16 mouse cellular contexts compared by ENCODE assay signal in the genomic region with DNA sequence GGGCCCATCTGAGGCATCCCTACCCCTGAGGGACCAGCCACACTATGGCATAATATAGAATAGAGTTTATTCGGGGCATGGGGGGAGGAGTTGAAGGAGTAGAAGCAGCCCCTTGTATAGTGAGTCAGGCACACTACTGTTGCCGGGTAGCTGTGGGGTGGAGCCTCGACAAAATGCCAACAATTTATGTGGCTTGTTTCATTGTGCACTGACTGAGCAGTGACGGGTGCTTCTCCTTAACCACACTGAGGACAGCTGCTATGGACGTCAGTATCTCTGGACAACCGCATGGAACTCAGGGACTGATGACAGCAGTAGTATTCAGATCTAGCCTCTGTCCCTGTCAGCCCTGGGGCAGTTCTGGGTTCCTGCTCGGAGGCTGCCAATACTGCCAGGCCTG. TPM values are rescaled to one million over a fixed set of nuclear protein-coding genes. Genes with fewer than 3 reads are reported as not detected.
DNase-seq lines count a peak whose midpoint lies in the region; ATAC-seq lines count a peak whose summit lies in the region.
"Had no signal": no experiment of that assay in that cellular context is flagged by ENCODE, and none has a peak within 500 bp of the region (broad histone marks: within the 10 kb centered on the region; RNA-seq: fewer than 3 reads in every experiment).

No protein-coding gene starts in this region.

- DNase-seq in forebrain, embryonic 10.5 days (ENCODE audit: extremely low spot score, low spot score): no peak
- peak; percentile 75 for DNase-seq in midbrain, embryonic 11.5 days (ENCODE audit: low spot score, missing footprints)
- no peak for DNase-seq in right cerebral cortex, postnatal 36 days (ENCODE audit: low spot score in 2 of 2)
- DNase-seq in left cerebral cortex, postnatal 25 days (ENCODE audit: low spot score in 2 of 2): no peak
- DNase-seq: cerebellum, adult 9-10 months; kidney, adult 8-10 months; kidney, postnatal 25 days; retina, postnatal 1 day had no signal

- intact Hi-C loops in left cerebral cortex, postnatal 25 days (cut with DNase I): no loop called here

- 56% methylated on average over 7 of the region's 7 CpGs for WGBS in forebrain, embryonic 16.5 days
- WGBS in forebrain, embryonic 10.5 days: 78% methylated on average over 7 of the region's 7 CpGs
- WGBS in midbrain, embryonic 11.5 days: 65% methylated on average over 7 of the region's 7 CpGs
- WGBS in midbrain, embryonic 16.5 days: 54% methylated on average over 7 of the region's 7 CpGs
- 35% methylated on average over 7 of the region's 7 CpGs for WGBS in hindbrain, embryonic 16.5 days
- WGBS in neural tube, embryonic 14.5 days: 20% methylated on average over 7 of the region's 7 CpGs

- no peak overlapping the region for H3K4me2 ChIP-seq in forebrain, embryonic 16.5 days (ENCODE audit: low read length)
- H3K4me2 ChIP-seq in midbrain, embryonic 11.5 days: no peak overlapping the region
- H3K4me2 ChIP-seq in midbrain, embryonic 16.5 days (ENCODE audit: low read length): no peak overlapping the region
- H3K4me2 ChIP-seq in hindbrain, embryonic 16.5 days (ENCODE audit: low read length): no peak overlapping the region
- no peak overlapping the region for H3K4me2 ChIP-seq in neural tube, embryonic 14.5 days (ENCODE audit: low read depth, low read length)
- H3K4me2 ChIP-seq: heart, embryonic 15.5 days; limb, embryonic 15.5 days had no signal

- no peaks in the 10 kb centered on the region for H3K27me3 ChIP-seq in forebrain, embryonic 16.5 days (replicated peaks; ENCODE audit: control insufficient read depth, insufficient read depth, low read length)
- H3K27me3 ChIP-seq in forebrain, embryonic 10.5 days (ENCODE audit: poor library complexity, severe bottlenecking): no peaks in the 10 kb centered on the region
- H3K27me3 ChIP-seq in midbrain, embryonic 11.5 days (ENCODE audit: control insufficient read depth, insufficient read depth, low read length): no peaks in the 10 kb centered on the region
- no peaks in the 10 kb centered on the region for H3K27me3 ChIP-seq in midbrain, embryonic 16.5 days (ENCODE audit: control insufficient read depth, insufficient read depth, low read depth, low read length)
- H3K27me3 ChIP-seq in hindbrain, embryonic 16.5 days (replicated peaks; ENCODE audit: control insufficient read depth, insufficient read depth, low read length): no peaks in the 10 kb centered on the region
- no peaks in the 10 kb centered on the region for H3K27me3 ChIP-seq in neural tube, embryonic 14.5 days (ENCODE audit: control insufficient read depth, insufficient read depth, low read length)
- H3K27me3 ChIP-seq: heart, embryonic 15.5 days; limb, embryonic 15.5 days; Patski had no signal

- H3K9me3 ChIP-seq in forebrain, embryonic 16.5 days (ENCODE audit: control insufficient read depth, low read length): no peaks in the 10 kb centered on the region
- no peaks in the 10 kb centered on the region for H3K9me3 ChIP-seq in forebrain, embryonic 10.5 days
- no peaks in the 10 kb centered on the region for H3K9me3 ChIP-seq in midbrain, embryonic 11.5 days (ENCODE audit: control insufficient read depth, low read length)
- no peaks in the 10 kb centered on the region for H3K9me3 ChIP-seq in midbrain, embryonic 16.5 days (replicated peaks; ENCODE audit: control insufficient read depth, low read length, poor library complexity, severe bottlenecking)
- no peaks in the 10 kb centered on the region for H3K9me3 ChIP-seq in hindbrain, embryonic 16.5 days (ENCODE audit: control insufficient read depth, low read length)
- H3K9me3 ChIP-seq in neural tube, embryonic 14.5 days (ENCODE audit: control insufficient read depth, low read length): no peaks in the 10 kb centered on the region
- H3K9me3 ChIP-seq: heart, embryonic 15.5 days; limb, embryonic 15.5 days had no signal

- no peak overlapping the region for H3K9ac ChIP-seq in forebrain, embryonic 16.5 days (replicated peaks; ENCODE audit: low read depth, low read length)
- H3K9ac ChIP-seq in midbrain, embryonic 11.5 days (ENCODE audit: low read length): no peak overlapping the region
- no peak overlapping the region for H3K9ac ChIP-seq in midbrain, embryonic 16.5 days (ENCODE audit: low read depth, low read length)
- H3K9ac ChIP-seq in hindbrain, embryonic 16.5 days (ENCODE audit: low read depth, low read length): no peak overlapping the region
- no peak overlapping the region for H3K9ac ChIP-seq in neural tube, embryonic 14.5 days (replicated peaks; ENCODE audit: low read depth, low read length)
- H3K9ac ChIP-seq: heart, embryonic 15.5 days; limb, embryonic 15.5 days had no signal

- H3K4me3 ChIP-seq in forebrain, embryonic 16.5 days (replicated peaks; ENCODE audit: low read length): no peak overlapping the region
- no peak overlapping the region for H3K4me3 ChIP-seq in forebrain, embryonic 10.5 days
- H3K4me3 ChIP-seq in midbrain, embryonic 11.5 days (ENCODE audit: low read depth, low read length): no peak overlapping the region
- no peak overlapping the region for H3K4me3 ChIP-seq in midbrain, embryonic 16.5 days (ENCODE audit: low read depth, low read length)
- no peak overlapping the region for H3K4me3 ChIP-seq in hindbrain, embryonic 16.5 days (ENCODE audit: low read length)
- no peak overlapping the region for H3K4me3 ChIP-seq in neural tube, embryonic 14.5 days (ENCODE audit: low read depth, low read length)
- H3K4me3 ChIP-seq: heart, embryonic 15.5 days; limb, embryonic 15.5 days had no signal

- no peak overlapping the region for H3K27ac ChIP-seq in forebrain, embryonic 16.5 days (ENCODE audit: low read length)
- no peak overlapping the region for H3K27ac ChIP-seq in forebrain, embryonic 10.5 days
- no peak overlapping the region for H3K27ac ChIP-seq in midbrain, embryonic 11.5 days (ENCODE audit: low read depth, low read length)
- H3K27ac ChIP-seq in midbrain, embryonic 16.5 days (ENCODE audit: low read length): no peak overlapping the region
- H3K27ac ChIP-seq in hindbrain, embryonic 16.5 days (ENCODE audit: low read depth, low read length): no peak overlapping the region
- no peak overlapping the region for H3K27ac ChIP-seq in neural tube, embryonic 14.5 days (ENCODE audit: low read depth, low read length)
- H3K27ac ChIP-seq: heart, embryonic 15.5 days; limb, embryonic 15.5 days had no signal

- 0 out of 2 replicates have a peak, but pooled peaks have one; percentile 18 for ATAC-seq in forebrain, embryonic 16.5 days
- ATAC-seq in midbrain, embryonic 11.5 days (ENCODE audit: low FRiP score): 0 out of 2 replicates have a peak, but pooled peaks have one; percentile 16
- ATAC-seq in midbrain, embryonic 16.5 days: no peak
- ATAC-seq in hindbrain, embryonic 16.5 days: peak; percentile 73; the same call in 1 of the 2 replicates
- ATAC-seq in neural tube, embryonic 14.5 days (ENCODE audit: low read depth): peak; percentile 86; the same call in 1 of the 2 replicates
- ATAC-seq: inflammation-experienced regulatory T-cells, adult 6 months; Patski had no signal

- H3K36me3 ChIP-seq in forebrain, embryonic 16.5 days (ENCODE audit: control insufficient read depth, insufficient read depth): no peaks in the 10 kb centered on the region
- no peaks in the 10 kb centered on the region for H3K36me3 ChIP-seq in forebrain, embryonic 10.5 days (replicated peaks)
- H3K36me3 ChIP-seq in midbrain, embryonic 11.5 days (ENCODE audit: control insufficient read depth, insufficient read depth, low read length): no peaks in the 10 kb centered on the region
- H3K36me3 ChIP-seq in midbrain, embryonic 16.5 days (ENCODE audit: control insufficient read depth, insufficient read depth, low read length): no peaks in the 10 kb centered on the region
- no peaks in the 10 kb centered on the region for H3K36me3 ChIP-seq in hindbrain, embryonic 16.5 days (ENCODE audit: control insufficient read depth, insufficient read depth, low read length)
- H3K36me3 ChIP-seq in neural tube, embryonic 14.5 days (ENCODE audit: control insufficient read depth, insufficient read depth, low read length): no peaks in the 10 kb centered on the region
- H3K36me3 ChIP-seq: heart, embryonic 15.5 days; limb, embryonic 15.5 days had no signal

- H3K4me1 ChIP-seq in forebrain, embryonic 16.5 days (replicated peaks; ENCODE audit: control insufficient read depth, insufficient read depth, low read length): no peaks in the 10 kb centered on the region
- peaks cover 6% of the 10 kb centered on the region; the same call in 1 of the 2 replicates for H3K4me1 ChIP-seq in forebrain, embryonic 10.5 days
- H3K4me1 ChIP-seq in midbrain, embryonic 11.5 days (ENCODE audit: control insufficient read depth, insufficient read depth, low read length): no peaks in the 10 kb centered on the region
- H3K4me1 ChIP-seq in midbrain, embryonic 16.5 days (ENCODE audit: control insufficient read depth, insufficient read depth, low read length): peaks cover 11% of the 10 kb centered on the region
- no peaks in the 10 kb centered on the region for H3K4me1 ChIP-seq in hindbrain, embryonic 16.5 days (ENCODE audit: control insufficient read depth, insufficient read depth, low read depth, low read length)
- no peaks in the 10 kb centered on the region for H3K4me1 ChIP-seq in neural tube, embryonic 14.5 days (ENCODE audit: control insufficient read depth, insufficient read depth, low read length)
- H3K4me1 ChIP-seq: limb, embryonic 15.5 days had no signal

RNA-seq across cellular contexts. Expression of a gene that starts 53.6 kb away (rescaled TPM):
- 33.9 and 41.4 TPM in 2 replicates for polyA plus RNA-seq in forebrain, embryonic 16.5 days (2015; fragmentation: Nextera tagmentation; extraction: Ambion mirVana)
- polyA plus RNA-seq in forebrain, embryonic 10.5 days (2016; fragmentation: Nextera tagmentation; extraction: Ambion mirVana): 30.3 and 35.9 TPM in 2 replicates
- 38.8 and 41.6 TPM in 2 replicates for polyA plus RNA-seq in midbrain, embryonic 11.5 days (2014; fragmentation: Nextera tagmentation; extraction: Ambion mirVana)
- 24.3 and 25.5 TPM in 2 replicates for polyA plus RNA-seq in midbrain, embryonic 16.5 days (2015; fragmentation: Nextera tagmentation; extraction: Ambion mirVana)
- polyA plus RNA-seq in hindbrain, embryonic 16.5 days (2015; fragmentation: Nextera tagmentation; extraction: Ambion mirVana): 31.8 and 34.8 TPM in 2 replicates
- 30.7 and 36.2 TPM in 2 replicates for polyA plus RNA-seq in neural tube, embryonic 14.5 days (2014; fragmentation: Nextera tagmentation; extraction: Ambion mirVana)
- total RNA-seq in left cerebral cortex, postnatal 25 days (2021): 10 to 100 TPM; 12.2 to 16.6 TPM
